Mouse (Mus musculus) MEL (cell line): ENCODE data around the gene Zfp950. TPM values are rescaled to one million over a fixed set of nuclear protein-coding genes. Genes with fewer than 3 reads are reported as not detected.

Experiments
- DNase-seq: peaks from one replicate; pipeline ENCODE4 v3.0.0; 2011; ENCODE audit warnings: low read depth, low spot score
- H3K27ac ChIP-seq: 2 replicates; pipeline ENCODE4 v1.5.1; 2012; ENCODE audit warnings: low read depth, mild to moderate bottlenecking, control low read depth, low read length, moderate library complexity; ENCODE audit not compliant: control insufficient read depth
- H3K27me3 ChIP-seq, 2 experiments: fragments of 150-350 bp in 1 of 2; sonication (generic) in 1 of 2; 2 replicates each; pipeline ENCODE4 v1.6.1; 2012; ENCODE audit warnings: low read length in 2 of 2, mild to moderate bottlenecking in 2 of 2, improper control_type of control experiment in 1 of 2, moderate library complexity in 1 of 2; ENCODE audit not compliant: insufficient read depth in 2 of 2, control insufficient read depth in 1 of 2
- H3K36me3 ChIP-seq, 2 experiments: 2 replicates each; pipeline ENCODE4 v1.6.1; 2012 to 2014; ENCODE audit warnings: low read length in 2 of 2, improper control_type of control experiment in 1 of 2, inconsistent platforms in 1 of 2, mild to moderate bottlenecking in 1 of 2; ENCODE audit not compliant: insufficient read depth in 2 of 2, control insufficient read depth in 1 of 2
- H3K4me1 ChIP-seq, 2 experiments: fragments of 150-350 bp in 1 of 2; sonication (generic) in 1 of 2; 2 replicates each; pipeline ENCODE4 v1.6.1; 2012; ENCODE audit warnings: low read length in 2 of 2, improper control_type of control experiment in 1 of 2, mild to moderate bottlenecking in 1 of 2; ENCODE audit not compliant: insufficient read depth in 2 of 2, control insufficient read depth in 1 of 2
- H3K4me3 ChIP-seq, 2 experiments: fragments of 150-350 bp in 1 of 2; sonication (generic) in 1 of 2; 2 replicates each; pipeline ENCODE4 v1.5.1; 2012; ENCODE audit warnings: low read depth in 2 of 2, low read length in 2 of 2, mild to moderate bottlenecking in 2 of 2, moderate library complexity in 2 of 2, control low read depth in 1 of 2, improper control_type of control experiment in 1 of 2; ENCODE audit not compliant: control insufficient read depth in 1 of 2, insufficient read depth in 1 of 2
- H3K79me2 ChIP-seq: 2 replicates; pipeline ENCODE4 v1.6.1; 2012; ENCODE audit warnings: mild to moderate bottlenecking, low read length, moderate library complexity; ENCODE audit not compliant: control insufficient read depth, poor library complexity, insufficient read depth
- H3K9ac ChIP-seq: 2 replicates; pipeline ENCODE4 v1.6.1; 2012; ENCODE audit warnings: low read depth, mild to moderate bottlenecking, control low read depth, low read length, moderate library complexity; ENCODE audit not compliant: control insufficient read depth, poor library complexity, severe bottlenecking
- H3K9me3 ChIP-seq: fragments of 150-350 bp; sonication (generic); replicated peaks from 2 replicates; pipeline ENCODE4 v1.6.1; 2012; ENCODE audit warnings: mild to moderate bottlenecking, low read length, improper control_type of control experiment, moderate library complexity; ENCODE audit not compliant: insufficient read depth
- CHD1 ChIP-seq: IDR thresholded peaks from 2 replicates; pipeline ENCODE4 v1.6.1; 2012; ENCODE audit warnings: low read depth, mild to moderate bottlenecking, inconsistent platforms, low read length, improper control_type of control experiment
- CTCF ChIP-seq, 3 experiments: IDR thresholded peaks in 2 of 3; conservative IDR thresholded peaks in 1 of 3; 2 replicates each; pipeline ENCODE4 v1.5.1; 2011 to 2012; ENCODE audit warnings: low read length in 3 of 3, low read depth in 2 of 3, mild to moderate bottlenecking in 2 of 3, improper control_type of control experiment in 1 of 3, inconsistent platforms in 1 of 3, mixed read lengths in 1 of 3, moderate library complexity in 1 of 3; ENCODE audit not compliant: control insufficient read depth in 1 of 3, insufficient read depth in 1 of 3, poor library complexity in 1 of 3, severe bottlenecking in 1 of 3
- E2F4 ChIP-seq: IDR thresholded peaks from 2 replicates; pipeline ENCODE4 v1.6.1; 2011; ENCODE audit warnings: low read depth, low read length, improper control_type of control experiment, borderline replicate concordance
- ETS1 ChIP-seq: IDR thresholded peaks from 2 replicates; pipeline ENCODE4 v1.6.1; 2012; ENCODE audit warnings: low read depth, mild to moderate bottlenecking, inconsistent platforms, low read length, improper control_type of control experiment, moderate library complexity
- GATA1 ChIP-seq: IDR thresholded peaks from 2 replicates; pipeline ENCODE4 v1.6.1; 2011; ENCODE audit warnings: low read depth, low read length, improper control_type of control experiment
- JUND ChIP-seq: IDR thresholded peaks from 2 replicates; pipeline ENCODE4 v1.6.1; 2011; ENCODE audit warnings: low read depth, mild to moderate bottlenecking, improper control_type of control experiment, low read length
- KAT2A ChIP-seq: conservative IDR thresholded peaks from 2 replicates; pipeline ENCODE4 v1.6.1; 2012; ENCODE audit warnings: low read depth, low read length, improper control_type of control experiment, inconsistent platforms
- MAX ChIP-seq: IDR thresholded peaks from 2 replicates; pipeline ENCODE4 v1.6.1; 2011; ENCODE audit warnings: low read length, improper control_type of control experiment
- MXI1 ChIP-seq: IDR thresholded peaks from 2 replicates; pipeline ENCODE4 v1.6.1; 2011; ENCODE audit warnings: mild to moderate bottlenecking, low read depth, low read length, improper control_type of control experiment
- MYC ChIP-seq: IDR thresholded peaks from 2 replicates; pipeline ENCODE4 v1.6.1; 2011; ENCODE audit warnings: low read depth, mild to moderate bottlenecking, low read length, improper control_type of control experiment, moderate library complexity
- NRF1 ChIP-seq: IDR thresholded peaks from 2 replicates; pipeline ENCODE4 v1.6.1; 2014; ENCODE audit warnings: low read depth, mild to moderate bottlenecking, inconsistent platforms, low read length, improper control_type of control experiment, moderate library complexity; ENCODE audit not compliant: poor library complexity, insufficient read depth, severe bottlenecking
- POLR2A ChIP-seq, 2 experiments: IDR thresholded peaks; 2 replicates each; pipeline ENCODE4 v1.6.1; 2011 to 2012; ENCODE audit warnings: low read length in 2 of 2, mild to moderate bottlenecking in 2 of 2, control low read depth in 1 of 2, improper control_type of control experiment in 1 of 2, low read depth in 1 of 2, moderate library complexity in 1 of 2; ENCODE audit not compliant: control insufficient read depth in 1 of 2, insufficient read depth in 1 of 2, poor library complexity in 1 of 2
- TAL1 ChIP-seq: IDR thresholded peaks from 2 replicates; pipeline ENCODE4 v1.6.1; 2012; ENCODE audit warnings: mild to moderate bottlenecking, inconsistent platforms, low read length, moderate library complexity, mixed read lengths
- TBP ChIP-seq: IDR thresholded peaks from 2 replicates; pipeline ENCODE4 v1.8.0; 2011; ENCODE audit warnings: low read depth, low read length, improper control_type of control experiment
- TCF12 ChIP-seq: IDR thresholded peaks from 2 replicates; pipeline ENCODE4 v1.6.1; 2014; ENCODE audit warnings: low read depth, mild to moderate bottlenecking, inconsistent platforms, low read length, improper control_type of control experiment, moderate library complexity
- USF1 ChIP-seq: IDR thresholded peaks from 2 replicates; pipeline ENCODE4 v1.6.1; 2014; ENCODE audit warnings: low read depth, mild to moderate bottlenecking, inconsistent platforms, low read length, improper control_type of control experiment, moderate library complexity
- ZC3H11A ChIP-seq: IDR thresholded peaks from 2 replicates; pipeline ENCODE4 v1.6.1; 2012; ENCODE audit warnings: low read depth, mild to moderate bottlenecking, inconsistent platforms, low read length, improper control_type of control experiment
- ZKSCAN1 ChIP-seq: IDR thresholded peaks from 2 replicates; pipeline ENCODE4 v1.6.1; 2012; ENCODE audit warnings: low read depth, mild to moderate bottlenecking, inconsistent platforms, low read length, improper control_type of control experiment, moderate library complexity
- ZNF384 ChIP-seq: IDR thresholded peaks from 2 replicates; pipeline ENCODE4 v1.6.1; 2012; ENCODE audit warnings: low read depth, mild to moderate bottlenecking, inconsistent platforms, low read length, improper control_type of control experiment
- polyA plus RNA-seq, 2 experiments: library from polyadenylated mRNA; stranded (reverse) in 1 of 2; unstranded in 1 of 2; fragments of >175 nt in 1 of 2; fragments of >200 nt in 1 of 2; gene quantifications; 2 replicates each; pipeline versions ENCODE4 v1.2.1 to v1.2.4; 2012; ENCODE audit warnings: low replicate concordance in 2 of 2, low read depth in 1 of 2; ENCODE audit not compliant: insufficient read length in 2 of 2, insufficient read depth in 1 of 2, missing spikeins in 1 of 2
- total RNA-seq: library from RNA; depleted of rRNA; stranded (reverse); fragments of 300-350 nt; gene quantifications from 2 replicates; pipeline ENCODE4 v1.2.3, GENCODE M21; 2012

The Zfp950 gene
- total and polyA plus RNA-seq, 3 experiments: 5.4 to 113 (median 12.1) TPM

GRCm38 (mm10) chr19:61083006-61083405, 57.6 kb downstream of the Zfp950 start:
- Histone ChIP-seq H3K4me1 (peaks cover 16 to 40% of the 10 kb centered on the region in 2 experiments), H3K9ac (no peak overlapping the region)
- no peak for DNase-seq
- TF ChIP-seq ETS1 (no peak), JUND (no peak), MAX (no peak), TAL1 (no peak), KAT2A (no peak), MYC (no peak), ZC3H11A (no peak), TCF12 (no peak), GATA1 (no peak), ZNF384 (no peak), TBP (no peak), CHD1 (no peak), USF1 (no peak), MXI1 (no peak), ZKSCAN1 (no peak), CTCF (IDR thresholded peaks at IDR 0.05 in 2 of 3, conservative IDR thresholded peaks at IDR 0.05 in 1 of 3; ENCODE audit: control insufficient read depth in 1 of 3, insufficient read depth in 1 of 3, low read depth in 2 of 3, low read length in 3 of 3, poor library complexity in 1 of 3, severe bottlenecking in 1 of 3) (no peak), E2F4 (no peak), NRF1 (no peak)
- TF ChIP-seq, all 39 proteins: peak for 0
- H3K36me3 ChIP-seq: peaks cover 0 to 35% of the 10 kb centered on the region in 2 experiments; a peak in 2 of 4 replicates
- H3K79me2 ChIP-seq: no peaks in the 10 kb centered on the region
- no peaks in the 10 kb centered on the region for H3K27me3 ChIP-seq
- H3K9me3 ChIP-seq: no peaks in the 10 kb centered on the region
- H3K27ac ChIP-seq: no peak overlapping the region
- H3K4me3 ChIP-seq: no peak overlapping the region

- H3K79me2 ChIP-seq: no peaks in the 10 kb centered on the region
- H3K27ac ChIP-seq: no peak overlapping the region
- H3K9ac ChIP-seq: no peak overlapping the region
- H3K9me3 ChIP-seq: no peaks in the 10 kb centered on the region
- TF ChIP-seq KAT2A: no peak
- no peak for TF ChIP-seq E2F4
- TF ChIP-seq JUND: no peak
- TF ChIP-seq POLR2A (IDR thresholded peaks at IDR 0.05; ENCODE audit: control insufficient read depth in 1 of 2, insufficient read depth in 1 of 2, low read depth in 1 of 2, low read length in 2 of 2, poor library complexity in 1 of 2): no peak
- H3K4me1 ChIP-seq: peaks cover 10 to 30% of the 10 kb centered on the region in 2 experiments
- H3K27me3 ChIP-seq: no peaks in the 10 kb centered on the region
- DNase-seq: no peak
- peaks cover 0 to 28% of the 10 kb centered on the region in 2 experiments; a peak in 2 of 4 replicates for H3K36me3 ChIP-seq
- no peak overlapping the region for H3K4me3 ChIP-seq
Measured at GRCm38 (mm10) chr19:61080251-61080749, 60.3 kb downstream of the Zfp950 start.
